Mouse (Mus musculus) lung, adult 2 months (tissue): ENCODE data around the gene Sdhb.

Source experiments
- CTCF ChIP-seq: fragments of 200-500 bp; IDR thresholded peaks from 2 replicates; pipeline ENCODE4 v1.5.1; 2011; ENCODE audit warnings: mild to moderate bottlenecking, low read length, control low read depth; ENCODE audit not compliant: insufficient read depth
- POLR2A ChIP-seq: fragments of 200-500 bp; IDR thresholded peaks from 2 replicates; pipeline ENCODE4 v1.6.1; 2011; ENCODE audit warnings: low read depth, mild to moderate bottlenecking, control low read depth, low read length, borderline replicate concordance; ENCODE audit errors: extremely low read depth

- TF ChIP-seq POLR2A = no peak
- no peak for TF ChIP-seq CTCF
Measured at GRCm38 (mm10) chr4:140995811-140996210, 34.8 kb downstream of the Sdhb start.
